Mouse (Mus musculus) CH12.LX (cell line): ENCODE data around the gene Serpina9. TPM values are rescaled to one million over a fixed set of nuclear protein-coding genes. Genes with fewer than 3 reads are reported as not detected.

Source experiments
- DNase-seq: peaks from one replicate; pipeline ENCODE4 v3.0.0-alpha.2; 2013; ENCODE audit errors: extremely low read depth
- H3K27ac ChIP-seq: 2 replicates; pipeline ENCODE4 v1.5.1; 2012; ENCODE audit warnings: low read depth, mild to moderate bottlenecking, control low read depth, moderate library complexity; ENCODE audit not compliant: insufficient read depth
- H3K27me3 ChIP-seq: replicated peaks from 2 replicates; pipeline ENCODE3; 2012; ENCODE audit warnings: inconsistent platforms
- H3K36me3 ChIP-seq, 2 experiments: replicated peaks in 1 of 2; 2 replicates each; pipeline versions ENCODE3 to v1.6.1; 2012; ENCODE audit warnings: inconsistent platforms in 1 of 2, low read length in 1 of 2, mild to moderate bottlenecking in 1 of 2, mixed read lengths in 1 of 2, moderate library complexity in 1 of 2; ENCODE audit not compliant: control insufficient read depth in 1 of 2, insufficient read depth in 1 of 2
- H3K4me1 ChIP-seq, 2 experiments: 2 replicates each; pipeline ENCODE4 v1.6.1; 2012; ENCODE audit warnings: inconsistent platforms in 1 of 2, moderate library complexity in 1 of 2; ENCODE audit not compliant: insufficient read depth in 2 of 2, control insufficient read depth in 1 of 2
- H3K4me2 ChIP-seq: 2 replicates; pipeline ENCODE4 v1.6.1; 2012; ENCODE audit warnings: low read depth, mild to moderate bottlenecking, control low read depth; ENCODE audit not compliant: poor library complexity, insufficient read depth, severe bottlenecking
- H3K4me3 ChIP-seq, 3 experiments: fragments of 150-350 bp in 1 of 3; sonication (generic) in 1 of 3; replicated peaks in 1 of 3; 2 replicates each; pipeline versions ENCODE3 to v1.5.1; 2011 to 2012; ENCODE audit warnings: low read depth in 2 of 3, low read length in 2 of 3, mild to moderate bottlenecking in 2 of 3, moderate library complexity in 2 of 3, control low read depth in 1 of 3, improper control_type of control experiment in 1 of 3, inconsistent platforms in 1 of 3, mixed read lengths in 1 of 3; ENCODE audit not compliant: poor library complexity in 1 of 3
- H3K79me2 ChIP-seq: replicated peaks from 2 replicates; pipeline ENCODE4 v1.6.1; 2012; ENCODE audit warnings: mild to moderate bottlenecking, moderate library complexity; ENCODE audit not compliant: control insufficient read depth, poor library complexity, insufficient read depth, severe bottlenecking; ENCODE audit errors: extremely low read depth
- H3K9ac ChIP-seq: 2 replicates; pipeline ENCODE4 v1.6.1; 2012; ENCODE audit warnings: low read depth, mild to moderate bottlenecking, control low read depth, moderate library complexity; ENCODE audit not compliant: insufficient read depth
- H3K9me3 ChIP-seq: replicated peaks from 2 replicates; pipeline ENCODE3; 2012; ENCODE audit warnings: low read length, inconsistent platforms, mixed read lengths
- CHD2 ChIP-seq: IDR thresholded peaks from 2 replicates; pipeline ENCODE4 v1.6.1; 2011; ENCODE audit warnings: low read length, improper control_type of control experiment
- E2F4 ChIP-seq: IDR thresholded peaks from 2 replicates; pipeline ENCODE4 v1.6.1; 2011; ENCODE audit warnings: low read depth, low read length, improper control_type of control experiment; ENCODE audit not compliant: insufficient replicate concordance
- EP300 ChIP-seq: IDR thresholded peaks from 2 replicates; pipeline ENCODE4 v1.6.1; 2011; ENCODE audit warnings: low read length, improper control_type of control experiment
- ETS1 ChIP-seq: conservative IDR thresholded peaks from 2 replicates; pipeline ENCODE4 v1.6.1; 2012; ENCODE audit warnings: low read depth, mild to moderate bottlenecking, inconsistent platforms, low read length, improper control_type of control experiment, moderate library complexity
- IRF4 ChIP-seq: IDR thresholded peaks from 2 replicates; pipeline ENCODE4 v1.6.1; 2014; ENCODE audit warnings: low read depth, mild to moderate bottlenecking, inconsistent platforms, low read length, improper control_type of control experiment
- JUN ChIP-seq: IDR thresholded peaks from 2 replicates; pipeline ENCODE4 v1.6.1; 2011; ENCODE audit warnings: low read depth, mild to moderate bottlenecking, low read length, improper control_type of control experiment, moderate library complexity; ENCODE audit not compliant: insufficient read depth
- JUND ChIP-seq: conservative IDR thresholded peaks from 2 replicates; pipeline ENCODE4 v1.6.1; 2011; ENCODE audit warnings: low read depth, low read length, improper control_type of control experiment
- KAT2A ChIP-seq: IDR thresholded peaks from 2 replicates; pipeline ENCODE4 v1.6.1; 2012; ENCODE audit warnings: low read length, improper control_type of control experiment, inconsistent platforms; ENCODE audit not compliant: insufficient replicate concordance
- MAFK ChIP-seq: IDR thresholded peaks from 2 replicates; pipeline ENCODE4 v1.6.1; 2011; ENCODE audit warnings: low read length, improper control_type of control experiment; ENCODE audit not compliant: insufficient replicate concordance
- MAX ChIP-seq: IDR thresholded peaks from 2 replicates; pipeline ENCODE4 v1.6.1; 2011; ENCODE audit warnings: low read length, improper control_type of control experiment
- MAZ ChIP-seq: IDR thresholded peaks from 2 replicates; pipeline ENCODE4 v1.6.1; 2012; ENCODE audit warnings: low read depth, mild to moderate bottlenecking, inconsistent platforms, low read length, improper control_type of control experiment, moderate library complexity
- MYC ChIP-seq: IDR thresholded peaks from 2 replicates; pipeline ENCODE4 v1.6.1; 2011; ENCODE audit warnings: low read depth, mild to moderate bottlenecking, improper control_type of control experiment, low read length
- NELFE ChIP-seq: IDR thresholded peaks from 2 replicates; pipeline ENCODE4 v1.6.1; 2011; ENCODE audit warnings: low read depth, low read length, improper control_type of control experiment
- NRF1 ChIP-seq: IDR thresholded peaks from 2 replicates; pipeline ENCODE4 v1.6.1; 2014; ENCODE audit warnings: low read depth, mild to moderate bottlenecking, inconsistent platforms, low read length, improper control_type of control experiment, moderate library complexity
- PAX5 ChIP-seq: IDR thresholded peaks from 2 replicates; pipeline ENCODE4 v1.6.1; 2012; ENCODE audit warnings: low read length, inconsistent platforms, mixed read lengths
- POLR2A ChIP-seq: IDR thresholded peaks from 2 replicates; pipeline ENCODE4 v1.6.1; 2011; ENCODE audit warnings: low read depth, mild to moderate bottlenecking, improper control_type of control experiment, low read length
- RAD21 ChIP-seq: IDR thresholded peaks from 2 replicates; pipeline ENCODE4 v1.6.1; 2011; ENCODE audit warnings: low read depth, mild to moderate bottlenecking, low read length, improper control_type of control experiment, moderate library complexity
- RCOR1 ChIP-seq: conservative IDR thresholded peaks from 2 replicates; pipeline ENCODE4 v1.6.1; 2012; ENCODE audit warnings: low read depth, mild to moderate bottlenecking, inconsistent platforms, low read length, improper control_type of control experiment
- SIN3A ChIP-seq: IDR thresholded peaks from 2 replicates; pipeline ENCODE4 v1.6.1; 2012; ENCODE audit warnings: low read length, improper control_type of control experiment, inconsistent platforms
- TBP ChIP-seq: conservative IDR thresholded peaks from 2 replicates; pipeline ENCODE4 v1.6.1; 2011; ENCODE audit warnings: low read depth, low read length, improper control_type of control experiment
- USF1 ChIP-seq: IDR thresholded peaks from 2 replicates; pipeline ENCODE4 v1.6.1; 2014; ENCODE audit warnings: low read depth, mild to moderate bottlenecking, inconsistent platforms, low read length, improper control_type of control experiment
- ZC3H11A ChIP-seq: IDR thresholded peaks from 2 replicates; pipeline ENCODE4 v1.6.1; 2012; ENCODE audit warnings: low read depth, mild to moderate bottlenecking, inconsistent platforms, low read length, improper control_type of control experiment
- ZMIZ1 ChIP-seq: IDR thresholded peaks from 2 replicates; pipeline ENCODE4 v1.6.1; 2012; ENCODE audit warnings: low read depth, mild to moderate bottlenecking, inconsistent platforms, low read length, improper control_type of control experiment
- ZNF384 ChIP-seq: IDR thresholded peaks from 2 replicates; pipeline ENCODE4 v1.6.1; 2012; ENCODE audit warnings: low read depth, low read length, improper control_type of control experiment, inconsistent platforms
- dilution Hi-C: fragments of 300-500 bp; cut with MboI; formaldehyde crosslinking; loops from 2 replicates; pipeline ENCODE4 v1.14.3; 2020; ENCODE audit warnings: low sequenced_read_pairs; ENCODE audit not compliant: extremely low pct_unique_long_range_greater_than_20kb, extremely low pct_ligation_motif_present
- in situ Hi-C: fragments of 300-500 bp; cut with MboI; formaldehyde crosslinking; loops from 3 replicates; pipeline ENCODE4 v1.14.3; 2019; ENCODE audit warnings: low sequenced_read_pairs, low pct_ligation_motif_present, low pct_unique_long_range_greater_than_20kb, mixed read lengths
- polyA plus RNA-seq: library from polyadenylated mRNA; unstranded; fragments of >175 nt; gene quantifications from 2 replicates; pipeline ENCODE4 v1.2.1, GENCODE M21; 2012; ENCODE audit warnings: low read depth; ENCODE audit not compliant: insufficient read length
- total RNA-seq, 2 experiments: library from RNA; depleted of rRNA; stranded (reverse); fragments of 300-350 nt in 1 of 2; fragments of >200 nt in 1 of 2; gene quantifications; 2 replicates each; pipeline ENCODE4 v1.2.3; 2012 to 2014

The Serpina9 gene
- total and polyA plus RNA-seq, 3 experiments: 0.08 to 0.36 (median 0.23) TPM

- H3K36me3 ChIP-seq: no peaks in the 10 kb centered on the region
- dilution Hi-C loops (no loop called here), in situ Hi-C loops (no loop called here)
- no peaks in the 10 kb centered on the region for H3K79me2 ChIP-seq
- no peak for TF ChIP-seq IRF4
- no peak for TF ChIP-seq ZNF384
- TF ChIP-seq E2F4: no peak
- no peak for TF ChIP-seq TBP
- no peak for TF ChIP-seq SIN3A
- TF ChIP-seq ZMIZ1: no peak
- no peak for TF ChIP-seq POLR2A
- TF ChIP-seq KAT2A: no peak
- no peak for TF ChIP-seq ETS1
- no peak for TF ChIP-seq NRF1
- TF ChIP-seq JUN: no peak
- no peak for TF ChIP-seq RAD21
- TF ChIP-seq MYC: no peak
- no peak for TF ChIP-seq MAZ
- no peak for TF ChIP-seq MAFK
- no peak for TF ChIP-seq RCOR1
- TF ChIP-seq USF1: no peak
- no peak for TF ChIP-seq NELFE
- no peak for TF ChIP-seq EP300
- no peaks in the 10 kb centered on the region for H3K9me3 ChIP-seq
- no peak overlapping the region for H3K27ac ChIP-seq
- H3K4me1 ChIP-seq: no peaks in the 10 kb centered on the region
- peaks cover 65% of the 10 kb centered on the region for H3K27me3 ChIP-seq
- no peak overlapping the region for H3K4me2 ChIP-seq
- DNase-seq: no peak
- no peak overlapping the region for H3K9ac ChIP-seq
- H3K4me3 ChIP-seq: no peak overlapping the region
Measured at GRCm38 (mm10) chr12:103971080-103971479, 42.5 kb downstream of the Serpina9 start.

- dilution Hi-C loops: no loop called here
- H3K9me3 ChIP-seq: no peaks in the 10 kb centered on the region
- H3K4me2 ChIP-seq: no peak overlapping the region
- peaks cover 70% of the 10 kb centered on the region for H3K27me3 ChIP-seq
- TF ChIP-seq RCOR1 (no peak), USF1 (no peak), CHD2 (no peak), TBP (no peak), MAFK (no peak), MAX (no peak), SIN3A (no peak), PAX5 (no peak), JUND (no peak), ZC3H11A (no peak), E2F4 (no peak)
- DNase-seq: no peak
- H3K4me1 ChIP-seq: no peaks in the 10 kb centered on the region
- H3K4me3 ChIP-seq: no peak overlapping the region
- H3K79me2 ChIP-seq: no peaks in the 10 kb centered on the region
- H3K9ac ChIP-seq: no peak overlapping the region
- in situ Hi-C loops: no loop called here
- no peak overlapping the region for H3K27ac ChIP-seq
- no peaks in the 10 kb centered on the region for H3K36me3 ChIP-seq
Measured at GRCm38 (mm10) chr12:103969577-103970116, 43.9 kb downstream of the Serpina9 start.
